Mouse (Mus musculus) layer of hippocampus, postnatal 14 days (tissue): ENCODE data around the gene Cnbp. TPM values are rescaled to one million over a fixed set of nuclear protein-coding genes. Genes with fewer than 3 reads are reported as not detected.

ENCODE experiments used
- DNase-seq, 2 experiments: peaks; one replicate each; pipeline ENCODE4 v3.0.0; 2021 to 2022; ENCODE audit warnings: low spot score in 2 of 2, mixed read lengths in 1 of 2
- long read RNA-seq, 2 experiments: library from polyadenylated mRNA; stranded (forward); transcript quantifications; one replicate each; pipeline ENCODE4 v2.0.0; 2021
- total RNA-seq, 2 experiments: library from RNA; stranded (reverse); gene quantifications; 2 replicates each; pipeline ENCODE4 v1.2.3; 2021

Gene Cnbp
- total RNA-seq, result 100 to 1,000 TPM; 231 to 244 TPM
- long read RNA-seq, experiment 1, transcript Cnbp-208 (5 exons, 2,175 nt), result major isoform, 170 of 386 reads
- long read RNA-seq, experiment 1, transcript Cnbp-203 (5 exons, 1,661 nt), result minor isoform, 92 of 386 reads
- long read RNA-seq, experiment 1, transcript Cnbp-209 (5 exons, 1,614 nt), result minor isoform, 7 of 386 reads
- long read RNA-seq, experiment 1, transcript Cnbp-201 (5 exons, 2,178 nt), result minor isoform, 62 of 386 reads
- long read RNA-seq, experiment 1, partial matches to known transcripts, result 7 of 386 reads
- long read RNA-seq, experiment 1, other reads (novel, unspliced or antisense), result 45 of 386 reads
- long read RNA-seq, experiment 2, transcript Cnbp-209 (5 exons, 1,614 nt), result minor isoform, 13 of 583 reads
- long read RNA-seq, experiment 2, transcript Cnbp-208 (5 exons, 2,175 nt), result major isoform, 259 of 583 reads
- long read RNA-seq, experiment 2, transcript Cnbp-201 (5 exons, 2,178 nt), result minor isoform, 75 of 583 reads
- long read RNA-seq, experiment 2, transcript Cnbp-203 (5 exons, 1,661 nt), result minor isoform, 143 of 583 reads
- long read RNA-seq, experiment 2, partial matches to known transcripts, result 8 of 583 reads
- long read RNA-seq, experiment 2, other reads (novel, unspliced or antisense), result 82 of 583 reads

- peak; percentile 93 to 97 for DNase-seq
Observed at GRCm38 (mm10) chr6:87850900-87851614, at the start of gene Cnbp. Gene Cnbp (minus strand): TSS chr6:87851106.

- peak; percentile 31 to 52 for DNase-seq
Observed at GRCm38 (mm10) chr6:87898028-87898427, 47.1 kb upstream of the Cnbp start.

- no peak for DNase-seq
Observed at GRCm38 (mm10) chr6:87893931-87894330, 43.0 kb upstream of the Cnbp start.

GRCm38 (mm10) chr6:87887594-87888233, 36.8 kb upstream of the Cnbp start, which contains the start of gene Copg1:
Gene Copg1 (plus strand): TSS chr6:87887814.
- peak; percentile 100 for DNase-seq

GRCm38 (mm10) chr6:87886721-87887120, 35.8 kb upstream of the Cnbp start:
- DNase-seq, result no peak

GRCm38 (mm10) chr6:87882816-87883215, 31.9 kb upstream of the Cnbp start:
- peak; percentile 35 to 53 for DNase-seq

GRCm38 (mm10) chr6:87882221-87882620, 31.3 kb upstream of the Cnbp start:
- no peak for DNase-seq

- DNase-seq, result no peak
Observed at GRCm38 (mm10) chr6:87879628-87880027, 28.7 kb upstream of the Cnbp start.

GRCm38 (mm10) chr6:87879010-87879409, 28.1 kb upstream of the Cnbp start:
- no peak for DNase-seq

GRCm38 (mm10) chr6:87876068-87876643, 25.2 kb upstream of the Cnbp start:
- no peak for DNase-seq

- DNase-seq, result no peak
Observed at GRCm38 (mm10) chr6:87875562-87875961, 24.7 kb upstream of the Cnbp start.

GRCm38 (mm10) chr6:87875083-87875482, 24.2 kb upstream of the Cnbp start:
- no peak for DNase-seq

GRCm38 (mm10) chr6:87873963-87874362, 23.1 kb upstream of the Cnbp start:
- no peak for DNase-seq

- DNase-seq, result no peak
Observed at GRCm38 (mm10) chr6:87873104-87873503, 22.2 kb upstream of the Cnbp start.

GRCm38 (mm10) chr6:87871240-87871639, 20.3 kb upstream of the Cnbp start:
- DNase-seq, result no peak

GRCm38 (mm10) chr6:87870440-87870839, 19.5 kb upstream of the Cnbp start:
- DNase-seq, result no peak

- DNase-seq, result no peak
Observed at GRCm38 (mm10) chr6:87868871-87869506, 18.1 kb upstream of the Cnbp start.

- DNase-seq, result no peak
Observed at GRCm38 (mm10) chr6:87867256-87867655, 16.4 kb upstream of the Cnbp start.

- DNase-seq, result no peak
Observed at GRCm38 (mm10) chr6:87866211-87866610, 15.3 kb upstream of the Cnbp start.

- no peak for DNase-seq
Observed at GRCm38 (mm10) chr6:87857071-87857470, 6.2 kb upstream of the Cnbp start.

- no peak for DNase-seq
Observed at GRCm38 (mm10) chr6:87853446-87853845, 2.5 kb upstream of the Cnbp start.
